Mouse (Mus musculus): ENCODE data around the gene Hsd3b5.
"Not testable (repeated sequence)": the region's sequence is repeated elsewhere in the genome, so short reads cannot be mapped to it uniquely, and the experiment has no call there.

The Hsd3b5 gene

DNA sequence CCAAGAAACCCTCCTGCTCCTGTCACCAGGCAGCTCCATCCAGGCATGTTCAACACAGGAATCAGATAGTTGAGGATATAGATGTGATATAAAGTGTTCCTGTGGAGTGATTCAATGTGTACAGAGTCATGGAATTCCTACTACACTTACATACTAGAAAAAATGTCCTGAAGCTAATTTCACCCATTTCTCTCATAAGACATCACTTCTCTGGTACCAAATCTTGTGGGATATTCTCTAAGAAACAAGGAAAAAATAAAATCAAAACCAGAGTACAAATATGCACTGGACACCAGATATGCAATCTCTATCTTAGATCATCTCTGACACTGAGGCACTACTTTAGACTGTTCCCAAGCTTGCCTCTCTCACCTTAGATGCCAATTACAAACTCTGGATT lies at the start of gene Hsd3b5:
Gene Hsd3b5, minus strand, starts transcription at position 101 of the 400 bp plus-strand sequence.
- no peak for DNase-seq

DNA sequence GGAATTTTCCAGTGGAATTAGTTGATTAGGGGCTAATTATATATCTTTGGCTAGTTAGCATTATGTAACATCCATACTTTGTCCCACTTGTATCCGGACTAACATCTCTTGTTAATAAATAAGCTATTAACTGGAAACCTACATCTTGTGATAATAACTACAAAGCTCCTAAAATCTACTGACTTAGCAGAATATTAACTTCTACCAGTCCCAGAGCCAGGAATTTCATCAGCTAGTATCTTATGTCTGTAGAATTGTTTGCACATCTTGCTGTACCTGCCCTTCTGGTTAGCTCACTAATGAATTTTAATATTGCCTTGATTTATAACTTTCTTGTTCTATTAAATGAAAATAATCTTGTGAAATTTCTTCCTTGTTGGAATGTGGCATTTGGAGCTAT lies 5.1 kb upstream of the Hsd3b5 start:
- DNase-seq, result no peak

DNA sequence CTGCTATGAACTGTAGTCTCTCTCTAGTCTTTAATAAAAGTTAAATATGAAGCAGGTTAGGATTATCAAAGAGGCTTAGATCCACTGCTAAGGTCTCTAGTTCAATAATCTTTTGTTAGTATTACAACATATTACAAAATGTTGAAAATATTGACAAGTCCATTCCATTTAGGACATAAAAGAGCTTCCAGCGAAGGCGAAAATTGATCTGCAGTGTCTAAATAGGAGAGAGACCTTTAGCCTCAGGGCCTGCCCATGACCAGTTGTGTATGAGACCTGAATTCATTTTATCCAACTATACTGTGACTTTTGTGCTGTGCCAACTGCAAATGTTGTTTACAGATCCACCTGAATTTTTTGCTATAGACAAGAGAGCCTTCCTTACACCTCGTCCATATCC lies 419 bp downstream of the Hsd3b5 start:
- no peak for DNase-seq

DNA sequence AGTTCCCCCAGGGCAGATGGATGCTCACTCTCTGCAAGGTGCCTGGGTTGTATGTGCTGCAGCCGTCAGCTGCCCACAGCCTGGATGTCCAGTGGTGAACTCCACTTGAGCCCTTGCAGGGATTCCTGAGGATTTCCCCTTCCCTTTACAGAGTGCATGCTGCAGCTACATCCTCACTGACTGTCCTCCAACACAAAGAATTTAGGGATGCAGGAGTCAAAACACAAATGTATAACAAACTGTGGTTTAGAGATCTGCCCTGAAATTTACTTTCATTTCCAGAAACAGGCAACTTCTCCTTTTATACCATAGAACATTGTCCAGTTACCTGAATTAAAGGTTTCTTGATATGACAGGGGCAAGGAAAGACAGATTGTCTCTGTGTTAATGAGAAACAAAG lies 13.3 kb downstream of the Hsd3b5 start:
- not testable (repeated sequence) for DNase-seq

DNA sequence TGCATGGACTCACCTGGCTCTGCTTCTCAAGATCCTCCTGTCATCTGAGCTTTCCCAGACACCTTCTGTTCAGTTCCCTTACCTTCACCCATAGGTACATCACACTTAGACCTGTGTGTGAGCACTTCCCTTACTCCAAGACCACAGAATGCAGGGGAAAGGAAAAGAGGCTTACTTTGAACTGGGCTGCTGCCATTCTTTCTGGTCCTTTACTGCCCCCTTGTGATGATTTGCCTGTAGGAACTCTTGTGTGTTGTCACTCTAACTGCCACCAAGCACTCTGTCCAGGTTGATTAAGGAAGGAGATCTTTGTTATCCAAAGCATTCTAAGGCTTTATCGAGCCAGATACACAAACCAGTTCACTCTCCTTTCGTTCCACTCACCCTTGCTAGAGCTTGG lies 13.8 kb downstream of the Hsd3b5 start:
- DNase-seq, result not testable (repeated sequence)

DNA sequence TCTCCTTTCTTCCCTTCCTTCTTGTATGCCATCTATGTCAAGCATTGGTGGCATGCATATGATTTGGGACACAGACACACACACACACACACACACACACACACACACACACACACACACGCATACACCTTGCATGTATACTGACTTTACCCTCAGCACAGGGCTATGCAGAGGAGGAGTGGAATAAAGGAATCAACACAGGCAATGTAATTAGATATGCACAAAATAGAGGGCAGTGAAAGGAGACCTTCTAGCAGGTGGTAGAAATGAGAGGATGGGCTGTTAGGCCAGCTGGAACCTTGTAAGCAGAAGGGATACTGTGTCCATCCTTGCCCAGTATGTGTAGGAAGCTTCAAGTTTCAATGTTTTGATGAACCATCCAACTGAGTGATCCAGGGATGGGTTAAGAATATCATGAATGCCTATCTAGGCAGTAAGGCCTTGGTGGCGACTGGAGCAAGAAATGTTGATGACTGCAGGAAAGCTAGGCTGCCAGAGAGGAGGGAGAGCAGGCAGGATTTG lies 15.6 kb downstream of the Hsd3b5 start:
- not testable (repeated sequence) for DNase-seq

DNA sequence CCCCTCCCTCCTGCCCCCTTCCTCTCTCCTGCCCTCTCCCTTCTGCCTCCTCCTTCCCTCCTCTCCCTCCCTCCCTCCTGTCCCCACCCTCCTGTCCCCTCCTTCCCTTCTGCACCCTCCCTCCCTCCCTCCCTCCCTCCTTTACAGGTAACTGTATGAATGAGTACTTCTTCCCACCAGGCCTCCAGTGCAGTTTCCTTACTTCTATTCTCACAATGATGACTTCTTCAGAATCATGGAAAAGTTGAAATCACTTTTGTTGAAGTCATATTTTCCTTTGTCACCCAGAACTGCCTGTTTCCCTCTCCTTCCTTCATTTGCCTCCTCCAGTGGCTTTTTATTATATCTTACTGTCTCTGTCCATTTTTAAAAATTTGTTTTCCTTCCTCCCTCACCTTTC lies 16.1 kb downstream of the Hsd3b5 start:
- no peak for DNase-seq

DNA sequence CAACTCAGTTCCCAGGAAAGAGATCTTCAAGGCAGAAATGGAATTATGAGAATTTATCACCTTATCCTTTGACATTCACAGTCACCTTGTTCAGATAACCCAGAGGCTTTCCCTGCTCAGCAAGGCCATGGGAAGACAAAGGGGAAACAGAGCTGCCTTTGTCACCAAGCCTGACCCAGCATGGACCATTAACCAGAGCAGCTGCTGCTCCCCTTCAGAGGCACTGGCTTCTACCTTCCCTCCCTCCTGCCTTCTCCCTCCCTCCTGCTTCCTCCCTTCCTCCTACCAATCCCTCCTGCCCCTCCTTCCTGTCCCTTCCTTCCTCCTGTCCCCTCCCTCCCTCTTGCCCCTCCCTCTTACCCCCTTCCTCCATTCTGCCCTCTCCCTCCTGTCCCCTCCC lies 16.5 kb downstream of the Hsd3b5 start:
- DNase-seq, result not testable (repeated sequence)

DNA sequence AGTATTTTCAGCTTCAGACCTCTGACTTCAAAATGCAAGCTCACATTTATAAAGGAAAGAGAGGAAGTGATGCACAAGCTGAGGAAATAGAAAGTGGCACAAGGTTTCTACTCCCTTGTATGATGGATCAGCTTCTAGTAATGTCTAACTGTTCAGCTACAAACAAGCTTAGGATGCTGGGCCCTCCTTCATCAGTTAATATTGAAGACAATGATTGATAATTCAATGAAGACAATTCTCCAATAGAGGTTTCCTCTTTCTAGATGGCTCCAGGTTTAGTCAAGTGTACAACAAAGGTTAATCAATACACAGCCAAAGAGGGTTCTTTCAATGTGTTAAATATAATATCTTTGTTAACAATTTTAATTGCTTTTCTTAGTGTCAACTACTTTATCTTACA lies 41.3 kb downstream of the Hsd3b5 start, which contains the start of gene Gm10681:
Gene Gm10681, minus strand, starts transcription at position 101 of the 400 bp plus-strand sequence.
- DNase-seq, result no peak

DNA sequence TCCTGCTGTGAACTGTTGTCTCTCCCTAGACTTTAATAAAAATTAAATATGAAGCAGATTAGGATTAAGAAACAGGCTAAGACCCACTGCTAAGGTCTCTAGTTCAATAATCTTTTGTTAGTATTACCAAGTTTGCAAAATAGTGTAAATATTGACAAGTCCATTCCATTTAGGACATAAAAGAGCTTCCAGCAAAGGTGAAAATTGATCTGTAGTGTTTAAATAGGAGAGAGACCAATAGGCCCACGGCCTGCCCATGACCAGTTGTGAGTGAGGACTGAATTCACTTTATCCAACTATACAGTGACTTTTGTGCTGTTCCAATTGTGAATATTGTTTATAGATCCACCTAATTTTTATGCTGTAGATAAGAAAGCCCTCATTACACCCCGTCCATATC lies 42.3 kb downstream of the Hsd3b5 start:
- no peak for DNase-seq

DNA sequence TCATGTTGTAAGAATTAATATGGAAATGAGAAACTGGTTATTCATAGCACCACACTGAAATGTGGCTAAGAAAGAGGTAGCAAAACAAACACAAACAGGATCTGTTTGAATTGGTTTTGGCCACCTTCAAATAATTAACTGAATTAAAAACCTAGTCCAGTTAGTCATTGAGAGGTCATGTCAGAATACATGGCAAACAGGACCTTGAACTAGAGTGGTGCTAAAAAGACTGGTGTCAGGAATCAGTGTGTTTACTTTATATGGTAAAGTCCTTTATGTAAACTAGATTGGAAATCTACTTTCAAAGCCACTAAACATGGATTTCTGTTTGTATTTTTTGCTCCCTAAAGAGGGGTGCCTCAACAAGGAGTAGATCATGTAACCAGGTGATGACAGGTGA lies 47.4 kb downstream of the Hsd3b5 start:
- not testable (repeated sequence) for DNase-seq

DNA sequence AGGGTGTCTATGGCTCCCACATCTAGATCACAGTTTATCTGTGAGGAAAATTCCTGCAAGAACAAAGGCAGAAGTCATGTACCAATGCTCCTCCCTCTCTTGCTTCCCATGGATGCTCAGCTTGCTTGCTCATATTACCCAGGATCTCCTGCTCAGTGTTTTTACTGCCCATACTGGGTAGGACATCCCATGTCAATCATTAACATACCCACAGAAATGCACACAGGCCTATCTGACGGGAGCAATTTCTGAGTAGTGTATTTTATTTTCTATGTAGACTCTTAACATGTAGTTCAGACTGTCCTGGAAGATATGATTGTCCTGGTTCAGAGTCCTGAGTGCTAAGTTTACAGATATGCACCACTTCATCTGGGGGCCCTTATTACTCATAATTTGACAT lies 47.9 kb downstream of the Hsd3b5 start:
- not testable (repeated sequence) for DNase-seq

DNA sequence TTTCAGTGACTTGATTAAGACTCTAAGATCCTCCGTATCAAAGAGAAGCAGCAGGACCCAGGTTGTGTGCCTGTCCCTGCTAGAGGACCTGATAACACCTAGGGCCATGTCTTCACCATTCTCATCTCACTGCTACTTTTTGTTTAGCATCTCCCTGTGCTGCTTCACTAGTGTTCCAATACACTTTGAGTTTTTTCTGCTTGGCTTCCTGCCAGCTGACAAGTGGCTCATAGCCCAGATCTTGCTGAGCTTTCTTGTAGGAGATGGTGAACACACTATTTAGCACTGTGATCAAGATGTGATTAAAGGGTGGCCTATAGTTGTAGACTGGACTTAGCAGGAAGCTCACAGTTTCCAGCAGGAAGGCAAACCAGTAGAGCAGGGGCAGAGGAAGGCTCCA lies 49.0 kb downstream of the Hsd3b5 start:
- DNase-seq, result not testable (repeated sequence)

Data from thymus, postnatal 25 days (tissue).